Comparison of ENCODE assay signal across 8 mouse cellular contexts in genomic region chr5:149007295-149007646, GRCm38 (mm10). TPM values are rescaled to one million over a fixed set of nuclear protein-coding genes. Genes with fewer than 3 reads are reported as not detected.
DNase-seq lines count a peak whose midpoint lies in the region; ATAC-seq and TF ChIP-seq lines count a peak whose summit lies in the region.

No protein-coding gene starts in this region.

- no peak for TF ChIP-seq CTCF in layer of hippocampus, adult 2 months (conservative IDR thresholded peaks at IDR 0.05)

- H3K27me3 ChIP-seq in forebrain, embryonic 13.5 days: no peaks in the 10 kb centered on the region
- H3K27me3 ChIP-seq in intestine, embryonic 16.5 days (replicated peaks; ENCODE audit: control insufficient read depth, insufficient read depth, low read length): no peaks in the 10 kb centered on the region
- H3K27me3 ChIP-seq in neural tube, embryonic 12.5 days (replicated peaks): no peaks in the 10 kb centered on the region

- H3K36me3 ChIP-seq in forebrain, embryonic 13.5 days (ENCODE audit: poor library complexity, severe bottlenecking): no peaks in the 10 kb centered on the region
- no peaks in the 10 kb centered on the region for H3K36me3 ChIP-seq in intestine, embryonic 16.5 days (ENCODE audit: control insufficient read depth, insufficient read depth, low read length)
- H3K36me3 ChIP-seq in neural tube, embryonic 12.5 days: no peaks in the 10 kb centered on the region

- WGBS in forebrain, embryonic 13.5 days: 63% methylated on average over 5 of the region's 5 CpGs
- WGBS in intestine, embryonic 16.5 days: 50% methylated on average over 5 of the region's 5 CpGs
- 75% methylated on average over 5 of the region's 5 CpGs for WGBS in neural tube, embryonic 12.5 days

- peak overlapping the region; percentile 50 for H3K4me3 ChIP-seq in layer of hippocampus, adult 2 months
- no peak overlapping the region for H3K4me3 ChIP-seq in forebrain, embryonic 13.5 days
- H3K4me3 ChIP-seq in intestine, embryonic 16.5 days (ENCODE audit: low read length): peak overlapping the region; percentile 13; the same call in 1 of the 2 replicates
- no peak overlapping the region for H3K4me3 ChIP-seq in neural tube, embryonic 12.5 days

- peak overlapping the region; percentile 63 for H3K4me2 ChIP-seq in forebrain, embryonic 13.5 days
- H3K4me2 ChIP-seq in intestine, embryonic 16.5 days (ENCODE audit: low read depth, low read length): peak overlapping the region; percentile 43
- H3K4me2 ChIP-seq in neural tube, embryonic 12.5 days (replicated peaks): peak overlapping the region; percentile 56

- DNase-seq in layer of hippocampus, adult 2 months (ENCODE audit: low spot score in 2 of 2): no peak
- DNase-seq in layer of hippocampus, postnatal 14 days (ENCODE audit: low spot score in 2 of 2): no peak
- no peak for DNase-seq in urinary bladder, adult 2 months (ENCODE audit: low spot score)
- DNase-seq in right cerebral cortex, adult 2 months (ENCODE audit: low spot score in 2 of 2): no peak
- no peak for DNase-seq in cerebellum, adult 9-11 months

- H3K4me1 ChIP-seq in forebrain, embryonic 13.5 days: peaks cover 27% of the 10 kb centered on the region
- peaks cover 22% of the 10 kb centered on the region for H3K4me1 ChIP-seq in intestine, embryonic 16.5 days (ENCODE audit: control insufficient read depth, insufficient read depth, low read length)
- peaks cover 7% of the 10 kb centered on the region; the same call in 1 of the 2 replicates for H3K4me1 ChIP-seq in neural tube, embryonic 12.5 days

- peak overlapping the region; percentile 52; the same call in 1 of the 2 replicates for H3K9ac ChIP-seq in forebrain, embryonic 13.5 days
- peak overlapping the region; percentile 26 for H3K9ac ChIP-seq in intestine, embryonic 16.5 days (ENCODE audit: low read depth, low read length)
- H3K9ac ChIP-seq in neural tube, embryonic 12.5 days: no peak overlapping the region

- no peak for ATAC-seq in forebrain, embryonic 13.5 days
- ATAC-seq in intestine, embryonic 16.5 days: peak; percentile 12; the same call in 1 of the 2 replicates
- no peak for ATAC-seq in neural tube, embryonic 12.5 days (ENCODE audit: low FRiP score, low read depth)

- no peaks in the 10 kb centered on the region for H3K9me3 ChIP-seq in forebrain, embryonic 13.5 days (replicated peaks)
- no peaks in the 10 kb centered on the region for H3K9me3 ChIP-seq in intestine, embryonic 16.5 days (ENCODE audit: control insufficient read depth, low read length)
- no peaks in the 10 kb centered on the region for H3K9me3 ChIP-seq in neural tube, embryonic 12.5 days

- H3K27ac ChIP-seq in layer of hippocampus, adult 2 months: peak overlapping the region; percentile 96
- H3K27ac ChIP-seq in forebrain, embryonic 13.5 days: no peak overlapping the region
- H3K27ac ChIP-seq in intestine, embryonic 16.5 days (ENCODE audit: low read length): peak overlapping the region; percentile 67
- no peak overlapping the region for H3K27ac ChIP-seq in neural tube, embryonic 12.5 days

RNA-seq across cellular contexts. Expression of gene Gm42791, which starts 12.3 kb away (rescaled TPM):
- total RNA-seq in layer of hippocampus, adult 2 months (2021): 10 to 100 TPM; 25.2 to 25.8 TPM
- total RNA-seq in layer of hippocampus, postnatal 14 days (2021): 10 to 100 TPM; 15.2 to 18.0 TPM
- 3.5 and 10.1 TPM in 2 replicates for polyA plus RNA-seq in forebrain, embryonic 13.5 days (2015; fragmentation: Nextera tagmentation; extraction: Ambion mirVana)
- polyA plus RNA-seq in intestine, embryonic 16.5 days (2015; fragmentation: Nextera tagmentation; extraction: Ambion mirVana): 0.80 and 1.0 TPM in 2 replicates
- polyA plus RNA-seq in neural tube, embryonic 12.5 days (2016; fragmentation: Nextera tagmentation; extraction: Ambion mirVana): 2.6 and 3.6 TPM in 2 replicates
- not detected in 2 replicates for polyA plus RNA-seq in urinary bladder, adult 2 months (2012; rRNA removed)

Comparison
In these comparisons a context has a peak if more than half of its experiments do, and no peak if none do; other contexts are left out.
1. H3K27ac ChIP-seq: peak in layer of hippocampus, adult 2 months (single experiment) and intestine, embryonic 16.5 days (single experiment); none in forebrain, embryonic 13.5 days (single experiment) and neural tube, embryonic 12.5 days (single experiment).
2. H3K4me3 ChIP-seq: peak in layer of hippocampus, adult 2 months (single experiment) and intestine, embryonic 16.5 days (single experiment); none in forebrain, embryonic 13.5 days (single experiment) and neural tube, embryonic 12.5 days (single experiment).
3. Peak in every context shown above with its lines, with median percentiles within 50 percentile points of each other: H3K4me2 ChIP-seq.